Mouse (Mus musculus) right cerebral cortex, postnatal 4 days (tissue): ENCODE measurements at regions not wholly inside any gene's neighbourhood (a gene's known extent, or its start where the extent isn't known, plus 50 kb on each side); places are given as distances from the start of the nearest gene placed in this dataset.

Source experiments
- DNase-seq: peaks from one replicate; pipeline ENCODE4 v3.0.0-alpha.2; 2022

DNA sequence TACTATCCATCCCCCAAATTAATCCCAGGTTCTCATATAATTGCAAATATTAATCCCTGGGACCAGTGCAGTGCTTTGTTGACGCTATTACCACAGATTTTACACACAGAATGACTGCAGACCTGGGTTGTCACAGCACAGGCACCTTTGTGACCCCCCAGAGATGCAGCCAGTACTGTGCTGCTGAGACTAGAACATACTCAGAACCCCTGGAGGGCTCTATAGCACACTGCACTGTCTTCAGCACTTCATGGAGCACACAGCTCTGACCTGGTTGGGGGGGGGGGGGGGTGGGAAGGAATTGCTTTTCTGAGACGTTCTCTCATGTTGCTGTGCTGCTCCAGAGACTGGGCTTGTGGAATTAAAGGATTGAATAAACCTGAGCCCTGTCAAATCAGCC is 154.9 kb upstream of the Gm34302 start:
- no peak for DNase-seq

DNA sequence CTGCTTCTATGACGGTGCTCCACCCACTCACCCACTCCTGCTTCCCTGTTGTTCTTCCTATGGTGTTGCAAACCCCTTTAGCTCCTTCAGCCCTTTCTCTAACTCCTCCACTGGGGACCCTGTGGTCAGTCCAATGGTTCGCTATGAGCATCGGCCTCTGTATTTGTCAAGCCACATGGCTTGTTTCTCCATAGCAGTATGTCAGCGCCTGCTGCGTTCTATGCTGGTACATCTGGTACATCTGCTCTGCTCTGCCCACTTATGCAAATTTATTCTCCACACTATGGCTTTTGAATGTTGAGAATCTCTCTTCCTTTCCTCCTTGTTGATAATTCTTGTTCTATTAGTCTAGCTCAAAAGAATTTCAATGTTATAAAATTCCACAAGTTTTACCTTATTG is 154.2 kb upstream of the Gm34302 start:
- no peak for DNase-seq

DNA sequence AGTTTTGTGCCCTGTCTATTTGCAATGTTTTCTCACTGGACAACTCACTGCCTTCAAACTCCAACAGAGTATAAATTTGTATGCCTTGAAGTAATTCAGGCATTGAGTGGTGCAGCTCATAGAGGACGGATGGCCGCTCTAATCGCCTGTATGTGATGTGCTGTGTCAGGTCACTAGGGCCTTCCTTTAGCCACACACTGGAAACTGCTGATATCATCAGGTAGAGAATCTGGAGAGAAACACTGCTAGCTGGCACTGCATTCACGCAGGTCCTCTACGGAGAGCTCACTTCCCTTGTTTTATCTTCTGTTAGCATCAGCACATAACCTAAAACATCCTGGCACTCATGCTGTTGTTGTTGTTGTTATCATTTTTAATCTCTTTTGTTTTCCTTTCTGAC is 144.0 kb upstream of the Gm34302 start:
- no peak for DNase-seq

DNA sequence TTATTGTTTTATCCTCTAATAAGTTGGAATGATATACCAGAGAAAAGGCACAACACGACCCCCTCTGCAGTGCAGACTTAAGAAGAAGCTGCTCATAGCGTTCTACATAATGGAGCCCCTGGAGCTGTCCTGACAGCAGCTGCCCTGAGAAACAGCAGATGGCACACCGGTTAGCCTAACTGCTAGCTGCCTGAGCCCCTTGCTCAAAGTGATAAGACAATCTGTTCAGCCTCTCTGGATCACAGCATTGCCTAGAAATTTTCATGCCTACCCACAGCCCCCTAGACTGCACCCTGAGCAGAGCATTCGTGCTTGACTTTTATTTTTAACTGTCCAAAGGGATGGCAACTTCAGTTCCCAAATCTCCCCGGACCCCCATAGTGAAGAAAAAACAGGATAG is 132.4 kb upstream of the Gm34302 start:
- peak; percentile 10 for DNase-seq

DNA sequence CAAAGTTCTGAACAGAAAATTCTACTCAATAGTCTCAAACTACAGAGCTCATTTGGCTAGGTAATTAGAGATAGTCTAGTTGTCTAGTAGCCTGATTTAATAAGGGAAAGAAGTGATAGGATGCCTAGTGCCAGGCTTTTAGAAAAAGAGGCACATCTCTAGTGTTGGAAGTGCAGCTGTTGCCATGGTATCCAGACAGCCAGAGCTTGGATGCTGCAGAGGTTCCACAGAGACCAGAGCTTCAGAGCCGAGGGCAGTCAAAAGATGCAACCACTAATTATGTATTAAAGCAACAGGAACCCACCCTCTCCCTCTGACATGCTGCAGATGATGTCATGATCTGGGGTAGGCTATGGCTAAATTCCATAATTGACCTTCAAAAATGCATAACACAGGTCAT is 130.0 kb upstream of the Gm34302 start:
- no peak for DNase-seq

DNA sequence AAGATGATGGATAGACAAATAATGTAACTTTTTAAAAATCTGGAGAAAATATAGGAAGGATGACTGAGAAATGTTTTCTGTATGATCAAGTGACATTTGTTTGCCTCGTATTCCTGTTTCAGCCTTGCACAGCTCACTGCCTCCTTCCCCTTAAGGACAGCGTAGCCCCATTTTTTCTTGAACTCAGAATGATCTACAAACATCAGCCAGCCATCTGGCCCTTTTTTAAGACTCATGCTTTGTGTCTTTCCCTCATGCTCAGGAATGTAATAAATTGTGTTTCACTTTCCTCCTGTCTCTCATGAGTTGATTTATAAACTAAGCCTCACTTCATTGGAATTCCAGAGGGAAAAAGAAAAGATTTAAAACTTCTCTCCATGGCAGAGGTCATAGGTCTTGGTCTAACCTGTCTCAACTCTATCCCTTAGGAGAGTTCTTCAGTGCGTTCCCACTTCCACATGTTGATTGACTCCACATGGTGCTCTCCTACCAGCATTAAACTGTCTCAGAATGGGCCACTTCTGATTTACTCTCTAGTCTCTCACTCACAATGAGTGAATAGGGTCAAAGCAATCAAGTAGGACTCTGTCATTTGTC is 129.2 kb upstream of the Gm34302 start:
- DNase-seq = no peak

DNA sequence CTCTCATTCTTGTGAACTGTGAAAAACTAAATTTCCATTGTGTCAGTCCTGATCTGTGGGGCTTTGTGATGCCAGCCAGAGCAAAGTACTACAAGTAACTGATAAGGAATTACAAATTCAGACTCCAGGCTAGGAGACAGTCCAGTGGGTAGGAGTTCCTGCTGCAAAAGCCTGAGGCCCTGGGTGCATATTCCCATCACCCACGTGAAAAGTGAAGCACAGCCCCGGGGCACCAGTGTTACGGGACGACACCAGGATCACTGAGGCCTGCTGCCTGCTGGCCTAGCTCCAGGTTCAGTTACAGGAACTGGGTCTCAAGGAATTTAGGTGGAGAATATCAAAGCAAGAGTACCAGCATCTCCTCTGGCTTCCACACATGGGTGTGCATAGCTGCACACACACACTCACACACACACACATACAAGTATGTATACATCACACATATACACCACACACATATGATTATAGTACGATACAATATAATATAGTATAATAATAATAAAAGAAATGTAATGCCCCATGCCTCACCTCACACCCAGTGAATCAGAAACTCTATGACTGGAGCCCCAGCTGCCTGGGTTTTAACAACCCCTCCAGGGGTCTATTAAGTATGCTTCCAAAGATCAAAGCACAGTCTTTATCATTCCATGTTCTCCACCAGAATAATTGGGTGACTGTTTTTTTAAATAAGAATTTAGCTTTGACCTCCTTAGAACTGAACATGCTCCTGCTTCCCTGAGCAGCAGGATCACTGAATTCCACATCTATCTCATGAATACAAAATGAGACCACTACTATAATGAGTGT is 126.6 kb upstream of the Gm34302 start:
- no peak for DNase-seq

DNA sequence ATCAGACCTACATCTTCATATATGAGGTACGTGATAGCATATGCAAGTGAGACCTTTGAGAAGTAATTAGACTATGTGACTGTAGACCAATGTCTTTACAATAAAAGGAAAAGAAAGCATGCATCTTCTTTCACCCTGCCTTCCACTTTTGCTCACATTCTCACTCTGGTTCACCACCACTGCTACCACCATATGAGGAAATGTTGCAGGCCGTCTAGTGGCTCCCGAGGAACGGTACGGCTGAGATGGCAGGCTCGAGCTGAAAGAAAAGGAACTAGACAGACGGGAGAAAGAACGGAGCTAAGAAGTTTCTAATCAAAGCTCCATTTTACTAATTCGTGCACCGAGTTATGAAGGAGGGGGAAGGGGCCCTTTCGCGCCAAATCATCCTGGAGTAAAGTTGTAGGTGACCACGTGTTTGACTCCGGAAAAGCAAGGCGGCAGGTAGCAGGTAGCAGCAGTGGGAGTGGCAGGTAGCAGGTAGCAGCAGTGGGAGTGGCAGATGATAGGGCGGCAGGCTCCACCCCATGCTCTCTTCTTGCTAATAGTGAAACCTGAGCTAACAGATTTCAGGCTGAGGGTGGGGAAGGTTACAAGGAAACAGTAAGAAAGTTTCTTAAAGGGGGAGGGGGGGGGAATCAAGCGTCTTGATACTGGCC is 125.9 kb upstream of the Gm34302 start:
- no peak for DNase-seq

DNA sequence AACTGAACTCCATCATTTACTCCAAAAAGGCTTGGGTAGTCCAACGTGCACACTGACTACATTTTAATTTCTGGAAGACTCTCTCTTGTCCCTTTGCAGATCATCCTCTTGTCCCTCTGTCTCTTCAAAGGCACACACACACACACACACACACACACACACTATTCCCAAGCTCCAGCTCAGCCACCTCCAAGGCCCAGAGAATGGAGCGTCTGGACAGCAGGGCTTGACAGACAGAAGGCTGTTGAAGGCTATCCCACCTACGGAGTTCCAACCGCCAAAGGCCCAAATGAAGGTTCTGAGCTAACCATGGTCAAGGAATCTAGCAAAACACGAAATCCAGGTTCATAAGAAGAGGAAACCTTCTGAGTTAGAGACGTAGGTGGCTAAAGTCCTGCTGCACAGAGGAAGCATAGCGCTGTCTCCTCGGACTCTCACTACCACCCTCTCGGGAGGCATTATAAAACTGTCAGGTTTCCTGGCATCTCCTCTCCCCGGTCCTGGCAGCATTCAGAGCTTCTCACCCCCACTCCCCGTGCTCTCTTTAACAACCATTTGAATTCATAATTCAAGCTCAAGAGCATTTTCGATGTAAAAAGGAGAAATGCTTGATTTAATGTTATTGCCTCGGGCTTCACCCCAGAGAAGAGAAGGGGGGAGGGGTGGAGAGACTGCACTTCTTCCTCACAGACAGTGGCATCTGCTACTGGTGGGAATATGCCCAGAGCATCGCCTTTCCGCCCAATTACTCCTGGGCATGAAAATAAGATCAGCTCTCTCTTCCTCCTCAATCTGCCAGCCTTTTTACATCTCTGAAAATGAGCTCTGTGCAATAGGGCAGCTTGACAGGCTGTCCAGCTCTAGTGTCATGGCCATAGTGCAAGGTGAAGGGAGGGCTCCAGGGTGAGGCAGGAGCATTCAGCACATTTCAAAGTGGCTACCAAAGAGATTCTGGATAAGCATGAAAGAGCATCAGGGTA is 99.3 kb upstream of the Gm34302 start:
- DNase-seq = no peak

DNA sequence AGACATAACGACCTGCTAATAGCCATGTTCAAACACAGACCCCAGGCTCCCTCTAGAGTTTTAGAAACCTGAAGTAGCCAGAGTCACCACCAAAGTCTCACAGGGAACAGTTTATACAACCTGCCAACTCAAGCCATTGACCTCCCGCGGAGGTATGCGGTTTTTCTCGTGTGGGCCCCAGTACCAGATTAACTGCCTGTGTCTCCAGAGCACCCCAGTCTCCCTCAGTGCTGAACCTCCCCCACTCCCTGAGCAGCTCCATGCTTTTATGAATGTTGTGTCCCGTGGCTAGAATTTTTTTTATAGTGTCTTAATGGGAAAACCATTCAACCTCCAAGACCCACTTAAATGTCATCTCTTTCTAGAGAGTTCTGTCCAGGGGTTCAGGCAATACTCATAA is 98.5 kb upstream of the Gm34302 start:
- no peak for DNase-seq

DNA sequence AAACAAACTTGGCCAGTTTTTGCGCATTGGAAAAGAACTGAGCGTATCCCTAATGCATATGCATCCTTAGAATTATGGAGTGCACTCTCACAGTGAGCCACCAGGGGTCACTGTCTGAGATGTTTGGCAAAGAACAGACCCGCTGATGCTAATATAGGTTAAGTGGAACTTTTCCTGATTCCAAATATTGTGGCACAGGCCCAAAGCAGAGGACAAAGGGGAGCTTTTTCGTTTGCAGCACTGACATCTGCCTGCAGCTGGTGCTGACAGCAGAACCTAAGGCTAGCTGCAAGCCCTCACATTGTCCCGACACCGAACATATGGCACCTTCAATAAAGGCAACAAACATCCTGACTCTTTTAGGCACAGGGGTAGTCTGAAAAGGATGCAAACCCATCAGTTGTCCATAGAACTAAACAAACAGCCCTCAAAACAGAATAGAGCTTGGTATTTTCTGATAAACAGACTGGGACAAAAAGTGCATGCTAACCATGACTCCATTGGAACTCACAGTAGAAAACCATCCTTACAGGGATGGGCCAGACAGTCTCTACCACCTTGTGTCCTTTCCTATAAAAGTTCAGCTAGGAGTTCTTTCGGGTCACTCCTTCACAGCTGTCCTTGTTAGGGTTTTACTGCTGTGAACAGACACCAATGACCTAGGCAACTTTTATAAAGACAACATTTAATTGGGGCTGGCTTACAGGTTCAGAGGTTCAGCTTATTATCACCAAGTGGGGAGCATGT is 87.1 kb upstream of the Gm34302 start:
- DNase-seq = peak; percentile 85

DNA sequence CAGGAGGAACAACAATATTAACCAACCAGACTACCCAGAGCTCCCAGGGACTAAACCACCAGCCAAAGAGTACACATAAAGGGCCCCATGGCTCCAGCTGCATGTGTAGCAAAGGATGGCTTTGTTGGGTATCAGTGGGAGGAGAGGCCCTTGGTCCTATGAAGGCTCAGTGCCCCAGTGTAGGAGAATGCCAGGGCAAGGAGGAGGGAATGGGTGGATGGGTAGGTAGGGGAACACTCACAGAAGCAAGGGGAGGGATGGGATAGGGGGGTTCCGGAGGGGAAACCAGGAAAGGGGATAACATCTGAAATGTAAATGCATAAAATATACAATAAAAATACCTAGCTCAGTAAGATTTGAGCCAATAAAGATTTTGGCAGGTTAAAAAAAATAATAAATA is 86.4 kb upstream of the Gm34302 start:
- DNase-seq = no peak

DNA sequence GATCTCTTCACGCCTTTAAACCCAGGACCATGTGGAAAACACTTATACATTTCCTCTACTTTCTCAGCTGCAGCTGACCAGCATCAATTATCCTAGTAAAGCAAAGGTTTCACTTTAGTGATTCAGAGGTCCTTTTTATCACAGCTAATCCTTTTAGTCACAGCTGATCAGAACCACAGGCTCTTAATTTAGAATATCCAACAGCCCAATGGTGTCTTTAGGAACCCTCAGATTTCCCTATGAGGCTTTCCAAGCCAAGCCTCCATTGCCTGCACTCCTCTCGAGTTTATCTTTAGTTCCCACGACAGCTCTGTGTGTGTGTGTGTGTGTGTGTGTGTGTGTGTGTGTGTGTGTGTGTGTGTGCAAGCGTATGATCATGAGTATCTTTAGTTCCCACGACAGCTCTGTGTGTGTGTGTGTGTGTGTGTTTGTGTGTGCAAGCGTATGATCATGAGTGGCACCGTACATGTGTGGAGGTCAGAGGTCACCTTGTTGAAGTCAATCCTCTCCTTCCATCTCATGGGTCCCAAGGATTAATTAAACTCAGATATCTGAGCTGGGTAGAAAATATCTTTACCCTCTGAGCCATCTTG is 85.4 kb upstream of the Gm34302 start:
- no peak for DNase-seq

DNA sequence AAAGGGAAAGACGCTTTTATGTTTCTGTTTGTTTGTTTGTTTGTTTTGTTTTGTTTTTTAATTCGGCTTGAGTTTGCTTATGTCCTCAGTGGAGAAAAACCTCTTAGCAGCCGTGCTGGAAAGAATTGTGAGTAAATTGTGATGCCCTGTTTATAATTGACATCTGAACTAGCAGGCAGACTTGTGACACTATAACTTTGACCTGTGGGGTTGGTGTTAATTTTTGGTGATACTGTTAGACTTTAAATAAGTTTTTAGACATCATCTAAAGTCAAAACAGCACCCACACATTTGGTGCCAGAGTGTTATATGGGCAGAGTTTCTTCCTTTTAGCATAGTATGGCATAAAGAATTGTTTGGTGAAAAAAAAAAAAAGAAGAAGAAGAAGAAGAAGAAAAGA is 84.0 kb upstream of the Gm34302 start:
- DNase-seq = no peak

DNA sequence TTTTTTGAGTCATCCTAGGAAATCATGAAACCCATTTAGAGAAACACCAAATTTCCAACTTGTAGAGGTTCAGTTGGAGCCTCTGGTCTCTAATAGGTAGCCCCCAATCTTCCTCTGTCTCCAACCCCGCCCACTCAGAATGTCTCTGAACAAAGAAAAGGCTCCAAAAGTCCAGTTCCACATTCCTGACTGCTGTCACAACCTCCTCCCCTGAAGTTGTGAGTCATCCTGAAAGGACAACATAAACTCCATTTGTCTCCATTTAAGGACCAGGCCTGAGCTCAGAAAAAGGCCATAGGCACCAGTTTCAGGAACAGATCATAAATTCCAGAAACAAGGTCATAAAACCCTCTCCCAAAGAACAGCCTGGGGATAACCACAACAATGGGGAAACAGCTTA is 79.4 kb upstream of the Gm34302 start:
- no peak for DNase-seq

DNA sequence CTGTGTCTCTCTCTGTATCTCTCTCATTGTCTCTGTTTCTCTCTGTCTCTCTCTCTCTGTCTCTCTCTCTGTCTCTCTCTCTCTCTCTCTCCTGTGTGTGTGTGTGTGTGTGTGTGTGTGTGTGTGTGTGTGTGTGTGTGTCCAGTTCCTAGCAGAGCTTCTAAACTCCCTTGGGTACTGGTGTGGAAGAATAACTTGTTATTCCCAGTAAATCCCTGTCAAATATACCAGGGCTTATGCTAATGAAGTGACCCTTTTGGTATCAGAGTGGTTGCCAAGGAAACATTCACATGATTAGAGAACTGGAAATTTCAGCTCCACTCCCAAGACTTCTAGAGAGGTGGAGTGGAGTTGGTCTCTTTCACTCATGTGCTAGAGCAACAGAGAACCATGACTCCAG is 78.9 kb upstream of the Gm34302 start:
- no peak for DNase-seq

DNA sequence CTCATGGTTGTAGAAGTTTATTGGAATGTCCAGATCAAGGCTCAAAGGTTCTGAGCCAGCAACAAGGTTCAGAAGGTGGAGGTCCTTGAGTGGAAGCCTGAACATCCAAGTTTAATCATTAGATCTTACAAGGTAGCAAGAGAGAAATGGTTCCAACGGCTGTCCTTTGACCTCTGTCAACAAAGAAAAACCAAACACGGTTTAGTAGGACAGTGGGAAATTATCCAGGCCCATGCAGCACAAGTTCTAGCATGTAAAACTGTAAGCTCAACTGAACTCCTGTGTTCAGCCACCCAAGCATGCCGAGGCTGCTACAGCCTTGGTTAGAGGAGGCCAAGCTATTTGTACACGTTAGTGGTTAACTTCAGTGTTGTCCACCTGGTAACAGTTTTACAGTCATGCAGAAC is 77.1 kb upstream of the Gm34302 start:
- no peak for DNase-seq

DNA sequence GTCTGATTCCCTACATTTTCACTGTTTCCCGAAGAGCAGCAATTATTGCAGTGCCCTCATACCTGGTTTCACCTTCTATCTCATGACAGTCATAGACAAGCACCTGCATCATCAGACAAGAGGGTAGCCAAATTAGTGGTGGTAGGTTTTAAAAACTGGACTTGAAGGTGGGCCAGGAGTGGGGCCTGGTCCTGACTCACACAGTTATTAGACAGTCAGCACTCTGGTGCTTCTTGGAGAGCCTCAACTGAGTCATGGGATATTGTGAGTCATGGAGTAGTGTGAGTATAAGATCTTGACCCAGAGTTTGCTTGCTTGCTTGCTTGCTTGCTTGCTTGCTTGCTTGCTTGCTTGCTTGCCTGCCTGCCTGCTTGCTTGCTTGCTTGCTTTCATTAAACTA is 73.1 kb upstream of the Gm34302 start:
- DNase-seq = no peak

DNA sequence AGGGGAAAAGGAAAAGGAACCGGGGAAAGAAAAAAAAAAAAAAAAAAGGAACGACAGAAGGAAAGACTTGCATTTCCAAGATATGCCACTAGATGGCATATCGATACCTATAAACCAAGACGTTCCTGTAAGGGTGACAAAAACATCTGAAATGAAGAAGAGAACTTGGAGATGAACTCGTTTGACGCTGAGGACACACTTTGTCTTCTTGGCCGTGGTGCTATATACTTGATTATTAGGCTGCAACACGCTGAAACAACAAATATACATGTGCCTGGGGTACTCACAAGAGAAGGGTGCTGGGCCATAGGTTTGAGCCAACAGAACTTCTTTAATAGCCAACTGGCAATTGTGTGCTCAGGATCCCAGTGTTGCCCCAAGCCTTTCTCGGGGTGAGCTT is 71.2 kb upstream of the Gm34302 start:
- DNase-seq = no peak

DNA sequence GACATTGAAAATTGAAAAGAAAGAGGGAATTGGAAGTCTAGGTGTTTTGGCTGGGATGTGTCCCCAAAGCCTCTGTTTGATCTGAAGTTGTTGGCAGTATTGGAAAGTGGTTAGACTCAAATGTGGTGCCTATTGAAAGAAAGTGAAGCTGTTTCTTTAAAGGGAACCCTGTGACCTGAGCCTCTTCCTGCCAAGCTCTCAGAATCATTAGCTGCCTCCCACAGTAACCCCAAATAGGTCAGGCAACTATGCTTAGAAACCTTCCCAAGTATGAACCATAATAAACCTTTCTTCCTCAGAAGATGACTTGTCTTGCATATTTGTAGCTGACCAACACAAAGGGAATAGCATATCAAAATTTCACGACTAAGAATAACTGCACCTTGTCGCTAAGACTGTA is 69.7 kb upstream of the Gm34302 start:
- no peak for DNase-seq

DNA sequence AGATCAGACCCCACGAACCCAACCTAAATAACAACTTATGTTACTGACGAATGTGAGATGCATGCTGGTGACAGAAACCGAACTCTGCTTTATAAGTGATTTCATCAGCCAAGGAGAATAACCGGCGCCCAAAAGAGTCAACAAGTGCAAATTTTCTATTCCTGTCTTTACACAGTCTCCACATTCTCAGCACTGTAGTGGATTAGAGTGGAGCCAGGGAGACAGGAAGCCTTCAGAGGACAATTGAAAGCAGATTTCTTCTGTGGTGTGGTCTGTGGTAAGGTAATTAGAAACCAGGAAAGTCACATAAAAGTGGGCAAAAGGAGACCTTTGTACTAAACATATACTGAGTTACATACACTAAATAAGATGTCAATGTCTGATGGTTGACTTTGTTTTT is 68.0 kb upstream of the Gm34302 start:
- DNase-seq = no peak
